Mouse (Mus musculus) liver, postnatal 0 days (tissue): ENCODE data around the gene Elmo1. TPM values are rescaled to one million over a fixed set of nuclear protein-coding genes. Genes with fewer than 3 reads are reported as not detected.

Source experiments
- ATAC-seq: fragments of 200-750 bp; cut with Nextera tagmentation; 2 replicates; pipeline ENCODE4 v1.8.0; 2017; ENCODE audit warnings: mild to moderate bottlenecking, moderate library complexity
- DNase-seq: peaks from one replicate; pipeline ENCODE4 v3.0.0-alpha.2; 2016
- H3K27ac ChIP-seq: fragments of 300-500 bp; sonication (generic); 2 replicates; pipeline ENCODE4 v1.5.1; 2014; ENCODE audit warnings: antibody characterized with exemption, moderate library complexity, mild to moderate bottlenecking, low read depth
- H3K27me3 ChIP-seq: fragments of 300-500 bp; sonication (generic); 2 replicates; pipeline ENCODE4 v1.6.1; 2014; ENCODE audit warnings: low read length, control low read depth, mixed read lengths; ENCODE audit not compliant: insufficient read depth
- H3K36me3 ChIP-seq: fragments of 300-500 bp; sonication (generic); replicated peaks from 2 replicates; pipeline ENCODE4 v1.6.1; 2014; ENCODE audit warnings: mild to moderate bottlenecking, control low read depth, low read length, moderate library complexity, mixed read lengths; ENCODE audit not compliant: insufficient read depth
- H3K4me1 ChIP-seq: fragments of 300-500 bp; sonication (generic); 2 replicates; pipeline ENCODE4 v1.6.1; 2014; ENCODE audit warnings: antibody characterized with exemption, mild to moderate bottlenecking, control low read depth; ENCODE audit not compliant: insufficient read depth
- H3K4me2 ChIP-seq: fragments of 300-500 bp; sonication (generic); 2 replicates; pipeline ENCODE4 v1.6.1; 2014; ENCODE audit warnings: low read depth, mild to moderate bottlenecking, low read length, moderate library complexity, mixed read lengths
- H3K4me3 ChIP-seq: fragments of 300-500 bp; sonication (generic); 2 replicates; pipeline ENCODE4 v1.5.1; 2014; ENCODE audit warnings: low read depth, low read length
- H3K9ac ChIP-seq: fragments of 300-500 bp; sonication (generic); replicated peaks from 2 replicates; pipeline ENCODE4 v1.6.1; 2014; ENCODE audit warnings: mild to moderate bottlenecking, moderate library complexity
- H3K9me3 ChIP-seq: fragments of 300-500 bp; sonication (generic); 2 replicates; pipeline ENCODE4 v1.6.1; 2016; ENCODE audit warnings: mild to moderate bottlenecking, control low read depth, low read length, mixed read lengths
- CTCF ChIP-seq: sonication (generic); IDR thresholded peaks from 2 replicates; pipeline ENCODE4 v1.5.1; 2016; ENCODE audit warnings: antibody characterized with exemption, low read depth
- EP300 ChIP-seq: IDR thresholded peaks from 2 replicates; pipeline ENCODE4 v1.6.1; 2016; ENCODE audit warnings: antibody characterized with exemption, low read depth, mild to moderate bottlenecking
- WGBS: fragments of 180-500 bp; shearing (Covaris S2); extraction: QIAGEN DNeasy Blood & Tissue Kit; methylation state at CpG from one replicate; pipeline ENCODE4 v1.1.7; 2014; ENCODE audit not compliant: insufficient replicate concordance; 5-methylcytosine and 5-hydroxymethylcytosine counted together
- polyA plus RNA-seq: library from polyadenylated mRNA; unstranded; fragments of >200 nt; fragmentation: Nextera tagmentation; extraction: Ambion mirVana; gene quantifications from 2 replicates; pipeline ENCODE4 v1.2.1, GENCODE M21; 2015

Gene Elmo1
- polyA plus RNA-seq, 1 experiment from 2014 or later, result 3.1 TPM

- no peak overlapping the region for H3K9ac ChIP-seq
- WGBS, result 51% methylated on average over 3 of the region's 3 CpGs
- no peaks in the 10 kb centered on the region for H3K4me1 ChIP-seq
- no peaks in the 10 kb centered on the region for H3K27me3 ChIP-seq
- no peaks in the 10 kb centered on the region for H3K9me3 ChIP-seq
- no peak for ATAC-seq
- H3K4me2 ChIP-seq, result no peak overlapping the region
- no peak for TF ChIP-seq EP300
- no peak for TF ChIP-seq CTCF
- H3K27ac ChIP-seq, result no peak overlapping the region
- no peaks in the 10 kb centered on the region for H3K36me3 ChIP-seq
- DNase-seq, result no peak
- H3K4me3 ChIP-seq, result no peak overlapping the region
Observed at GRCm38 (mm10) chr13:20491666-20492065, 401.3 kb downstream of the Elmo1 start.

- ATAC-seq (no peak), DNase-seq (no peak)
- Histone ChIP-seq H3K4me1 (no peaks in the 10 kb centered on the region), H3K9me3 (no peaks in the 10 kb centered on the region), H3K4me2 (no peak overlapping the region), H3K27me3 (no peaks in the 10 kb centered on the region), H3K27ac (no peak overlapping the region), H3K36me3 (no peaks in the 10 kb centered on the region), H3K4me3 (no peak overlapping the region), H3K9ac (no peak overlapping the region)
- TF ChIP-seq CTCF (no peak), EP300 (no peak)
- 64% methylated on average over 6 of the region's 6 CpGs for WGBS
Observed at GRCm38 (mm10) chr13:20494047-20494739, 403.8 kb downstream of the Elmo1 start.

- no peak overlapping the region for H3K9ac ChIP-seq
- no peak overlapping the region for H3K27ac ChIP-seq
- H3K27me3 ChIP-seq, result no peaks in the 10 kb centered on the region
- H3K4me2 ChIP-seq, result no peak overlapping the region
- DNase-seq, result no peak
- no peak for TF ChIP-seq EP300
- TF ChIP-seq CTCF, result no peak
- H3K9me3 ChIP-seq, result no peaks in the 10 kb centered on the region
- ATAC-seq, result no peak
- H3K36me3 ChIP-seq, result no peaks in the 10 kb centered on the region
- H3K4me1 ChIP-seq, result no peaks in the 10 kb centered on the region
- H3K4me3 ChIP-seq, result no peak overlapping the region
Observed at GRCm38 (mm10) chr13:20501923-20502322, 411.5 kb downstream of the Elmo1 start.

- Histone ChIP-seq H3K36me3 (no peaks in the 10 kb centered on the region), H3K9ac (no peak overlapping the region), H3K4me3 (no peak overlapping the region), H3K4me2 (no peak overlapping the region), H3K27ac (no peak overlapping the region), H3K4me1 (no peaks in the 10 kb centered on the region), H3K27me3 (no peaks in the 10 kb centered on the region), H3K9me3 (no peaks in the 10 kb centered on the region)
- ATAC-seq (no peak), DNase-seq (no peak)
- WGBS, result 86% methylated on average over 3 of the region's 3 CpGs
- TF ChIP-seq CTCF (no peak), EP300 (no peak)
Observed at GRCm38 (mm10) chr13:20503371-20503770, 413.0 kb downstream of the Elmo1 start.

GRCm38 (mm10) chr13:20507381-20508129 lies 417.2 kb downstream of the Elmo1 start:
- Histone ChIP-seq H3K4me3 (no peak overlapping the region), H3K36me3 (no peaks in the 10 kb centered on the region), H3K27ac (no peak overlapping the region), H3K27me3 (no peaks in the 10 kb centered on the region), H3K9me3 (no peaks in the 10 kb centered on the region), H3K9ac (no peak overlapping the region), H3K4me2 (no peak overlapping the region), H3K4me1 (0 out of 2 replicates have a peak, but pooled peaks cover 5% of the 10 kb centered on the region)
- ATAC-seq (no peak), DNase-seq (no peak)
- WGBS, result 83% methylated on average over 10 of the region's 10 CpGs
- TF ChIP-seq EP300 (no peak), CTCF (no peak)

GRCm38 (mm10) chr13:20511026-20511425 lies 420.6 kb downstream of the Elmo1 start:
- H3K4me3 ChIP-seq, result no peak overlapping the region
- no peaks in the 10 kb centered on the region for H3K36me3 ChIP-seq
- DNase-seq, result peak; percentile 51
- no peaks in the 10 kb centered on the region for H3K27me3 ChIP-seq
- TF ChIP-seq CTCF (no peak), EP300 (no peak)
- H3K9ac ChIP-seq, result no peak overlapping the region
- WGBS, result 71% methylated on average over 4 of the region's 4 CpGs
- H3K4me2 ChIP-seq, result no peak overlapping the region
- H3K9me3 ChIP-seq, result no peaks in the 10 kb centered on the region
- ATAC-seq, result peak; percentile 62; the same call in 1 of the 2 replicates
- H3K27ac ChIP-seq, result no peak overlapping the region
- 0 out of 2 replicates have a peak, but pooled peaks cover 12% of the 10 kb centered on the region for H3K4me1 ChIP-seq
